In genomic region chr2:174021538-174021937, GRCm38 (mm10) we compare ENCODE assay signal across 21 mouse cellular contexts. TPM values are rescaled to one million over a fixed set of nuclear protein-coding genes. Genes with fewer than 3 reads are reported as not detected.
A peak's percentile ranks its signal among the peaks of the same experiment; 100 is the strongest.
DNase-seq lines count a peak whose midpoint lies in the region; ATAC-seq and TF ChIP-seq lines count a peak whose summit lies in the region.
"Had no signal": no experiment of that assay in that cellular context is flagged by ENCODE, and none has a peak within 500 bp of the region (broad histone marks: within the 10 kb centered on the region; RNA-seq: fewer than 3 reads in every experiment).

No protein-coding gene starts in this region.

- ATAC-seq in kidney, embryonic 15.5 days (replicated peaks; ENCODE audit: low FRiP score) = 0 out of 2 replicates have a peak, but pooled peaks have one; percentile 19
- no peak for ATAC-seq in midbrain, embryonic 11.5 days (ENCODE audit: low FRiP score)
- no peak for ATAC-seq in midbrain, embryonic 14.5 days (ENCODE audit: low FRiP score, low TSS enrichment)
- peak; percentile 57 for ATAC-seq in stomach, embryonic 14.5 days (ENCODE audit: insufficient number of reproducible peaks, insufficient read depth, low FRiP score, low read depth)
- ATAC-seq: hindbrain, embryonic 16.5 days; midbrain, embryonic 15.5 days; Patski had no signal

- H3K9me3 ChIP-seq in kidney, embryonic 15.5 days (replicated peaks) = no peaks in the 10 kb centered on the region
- no peaks in the 10 kb centered on the region for H3K9me3 ChIP-seq in midbrain, embryonic 11.5 days (ENCODE audit: control insufficient read depth, low read length)
- H3K9me3 ChIP-seq in midbrain, embryonic 14.5 days (ENCODE audit: control insufficient read depth, low read length) = no peaks in the 10 kb centered on the region
- H3K9me3 ChIP-seq in stomach, embryonic 14.5 days (ENCODE audit: control insufficient read depth, low read depth, low read length) = no peaks in the 10 kb centered on the region
- H3K9me3 ChIP-seq: heart, embryonic 15.5 days; liver, embryonic 13.5 days; lung, embryonic 15.5 days; megakaryocyte, embryonic 14.5 days; midbrain, embryonic 15.5 days; neural tube, embryonic 12.5 days had no signal

- H3K4me1 ChIP-seq in kidney, embryonic 15.5 days = peaks cover 42% of the 10 kb centered on the region
- peaks cover 5% of the 10 kb centered on the region; the same call in 1 of the 2 replicates for H3K4me1 ChIP-seq in kidney, adult 2 months (ENCODE audit: control insufficient read depth, insufficient read depth, low read length)
- H3K4me1 ChIP-seq in midbrain, embryonic 11.5 days (ENCODE audit: control insufficient read depth, insufficient read depth, low read length) = no peaks in the 10 kb centered on the region
- H3K4me1 ChIP-seq in midbrain, embryonic 14.5 days (ENCODE audit: control insufficient read depth, insufficient read depth, low read length) = no peaks in the 10 kb centered on the region
- peaks cover 14% of the 10 kb centered on the region; the same call in 1 of the 2 replicates for H3K4me1 ChIP-seq in stomach, embryonic 14.5 days (ENCODE audit: control insufficient read depth, insufficient read depth, low read length)
- H3K4me1 ChIP-seq: lung, embryonic 15.5 days had no signal

- H3K4me3 ChIP-seq in kidney, embryonic 15.5 days (replicated peaks) = no peak overlapping the region
- H3K4me3 ChIP-seq in kidney, adult 2 months (ENCODE audit: insufficient read depth, low read depth, low read length) = no peak overlapping the region
- no peak overlapping the region for H3K4me3 ChIP-seq in midbrain, embryonic 11.5 days (ENCODE audit: low read depth, low read length)
- no peak overlapping the region for H3K4me3 ChIP-seq in midbrain, embryonic 14.5 days (replicated peaks; ENCODE audit: low read depth, low read length)
- H3K4me3 ChIP-seq in stomach, embryonic 14.5 days (ENCODE audit: low read depth, low read length) = no peak overlapping the region
- H3K4me3 ChIP-seq: heart, embryonic 15.5 days; liver, embryonic 13.5 days; lung, embryonic 15.5 days; megakaryocyte, embryonic 14.5 days; midbrain, embryonic 15.5 days; neural tube, embryonic 12.5 days had no signal

- 67% methylated on average over 3 of the region's 3 CpGs for whole genome bisulfite sequencing in kidney, embryonic 15.5 days
- 79% methylated on average over 3 of the region's 3 CpGs for WGBS in kidney, adult 2 months
- 93% methylated on average over 3 of the region's 3 CpGs for WGBS in midbrain, embryonic 11.5 days
- 91% methylated on average over 3 of the region's 3 CpGs for WGBS in midbrain, embryonic 14.5 days
- 67% methylated on average over 3 of the region's 3 CpGs for WGBS in stomach, embryonic 14.5 days

- DNase-seq in kidney, adult 2 months = no peak
- DNase-seq in midbrain, embryonic 11.5 days (ENCODE audit: low spot score, missing footprints) = peak; percentile 37
- DNase-seq in midbrain, embryonic 14.5 days = no peak
- DNase-seq in spleen, adult 12 weeks (ENCODE audit: low spot score) = no peak
- DNase-seq in right cerebral cortex, postnatal 14 days = no peak
- DNase-seq: adrenal gland, postnatal 36 days; cerebellum, adult 9-10 months; kidney, adult 8-10 months; liver, embryonic 13.5 days; lung, postnatal 36 days; retina, postnatal 1 day had no signal

- no peak overlapping the region for H3K9ac ChIP-seq in kidney, embryonic 15.5 days
- no peak overlapping the region for H3K9ac ChIP-seq in midbrain, embryonic 11.5 days (ENCODE audit: low read length)
- no peak overlapping the region for H3K9ac ChIP-seq in midbrain, embryonic 14.5 days (replicated peaks; ENCODE audit: low read length)
- no peak overlapping the region for H3K9ac ChIP-seq in stomach, embryonic 14.5 days (replicated peaks; ENCODE audit: low read depth, low read length)
- H3K9ac ChIP-seq: heart, embryonic 15.5 days; liver, embryonic 13.5 days; lung, embryonic 15.5 days; midbrain, embryonic 15.5 days; neural tube, embryonic 12.5 days had no signal

- 0 out of 2 replicates have a peak overlapping the region, but pooled peaks have one; percentile 1 for H3K4me2 ChIP-seq in kidney, embryonic 15.5 days
- no peak overlapping the region for H3K4me2 ChIP-seq in midbrain, embryonic 11.5 days
- H3K4me2 ChIP-seq in midbrain, embryonic 14.5 days (ENCODE audit: low read length) = no peak overlapping the region
- H3K4me2 ChIP-seq in stomach, embryonic 14.5 days (replicated peaks; ENCODE audit: low read depth, low read length) = no peak overlapping the region
- H3K4me2 ChIP-seq: heart, embryonic 15.5 days; liver, embryonic 13.5 days; lung, embryonic 15.5 days; midbrain, embryonic 15.5 days; neural tube, embryonic 12.5 days had no signal

- peak overlapping the region; percentile 30 for H3K27ac ChIP-seq in kidney, embryonic 15.5 days
- no peak overlapping the region for H3K27ac ChIP-seq in kidney, adult 2 months (ENCODE audit: insufficient read depth, low read depth, low read length)
- no peak overlapping the region for H3K27ac ChIP-seq in midbrain, embryonic 11.5 days (ENCODE audit: low read depth, low read length)
- H3K27ac ChIP-seq in midbrain, embryonic 14.5 days (replicated peaks; ENCODE audit: low read depth, low read length) = no peak overlapping the region
- peak overlapping the region; percentile 48; the same call in 1 of the 2 replicates for H3K27ac ChIP-seq in stomach, embryonic 14.5 days (ENCODE audit: low read length)
- H3K27ac ChIP-seq: heart, embryonic 15.5 days; liver, embryonic 13.5 days; lung, embryonic 15.5 days; midbrain, embryonic 15.5 days; neural tube, embryonic 12.5 days had no signal

- TF ChIP-seq POLR2A in kidney, adult 2 months (IDR thresholded peaks at IDR 0.05; ENCODE audit: low read depth, low read length) = no peak

- TF ChIP-seq CTCF in kidney, adult 2 months (conservative IDR thresholded peaks at IDR 0.05; ENCODE audit: insufficient read depth, insufficient read length, low read depth, low read length) = no peak

- no peaks in the 10 kb centered on the region for H3K36me3 ChIP-seq in kidney, embryonic 15.5 days
- no peaks in the 10 kb centered on the region for H3K36me3 ChIP-seq in kidney, adult 2 months (ENCODE audit: control insufficient read depth, insufficient read depth, low read length)
- no peaks in the 10 kb centered on the region for H3K36me3 ChIP-seq in midbrain, embryonic 11.5 days (ENCODE audit: control insufficient read depth, insufficient read depth, low read length)
- H3K36me3 ChIP-seq in midbrain, embryonic 14.5 days (ENCODE audit: control insufficient read depth, insufficient read depth, low read length) = no peaks in the 10 kb centered on the region
- no peaks in the 10 kb centered on the region for H3K36me3 ChIP-seq in stomach, embryonic 14.5 days (ENCODE audit: control insufficient read depth, insufficient read depth, low read length)
- H3K36me3 ChIP-seq: G1E; heart, embryonic 15.5 days; liver, embryonic 13.5 days; lung, embryonic 15.5 days; midbrain, embryonic 15.5 days; neural tube, embryonic 12.5 days had no signal

- peaks cover 37% of the 10 kb centered on the region for H3K27me3 ChIP-seq in kidney, embryonic 15.5 days
- no peaks in the 10 kb centered on the region for H3K27me3 ChIP-seq in kidney, adult 2 months (replicated peaks; ENCODE audit: control insufficient read depth, insufficient read depth, low read length)
- no peaks in the 10 kb centered on the region for H3K27me3 ChIP-seq in midbrain, embryonic 11.5 days (ENCODE audit: control insufficient read depth, insufficient read depth, low read length)
- no peaks in the 10 kb centered on the region for H3K27me3 ChIP-seq in midbrain, embryonic 14.5 days (ENCODE audit: control insufficient read depth, insufficient read depth, low read length)
- no peaks in the 10 kb centered on the region for H3K27me3 ChIP-seq in stomach, embryonic 14.5 days (ENCODE audit: control insufficient read depth, insufficient read depth, low read length)
- H3K27me3 ChIP-seq: heart, embryonic 15.5 days; liver, embryonic 13.5 days; lung, embryonic 15.5 days; midbrain, embryonic 15.5 days; neural tube, embryonic 12.5 days; Patski had no signal

RNA-seq across cellular contexts. Expression of gene Stx16, which starts 54.6 kb away (rescaled TPM):
- 11.2 and 12.8 TPM in 2 replicates for polyA plus RNA-seq in kidney, embryonic 15.5 days (2015; fragmentation: Nextera tagmentation; extraction: Ambion mirVana)
- polyA plus RNA-seq in kidney, adult 2 months (2012; rRNA removed) = 24.3 and 31.9 TPM in 2 replicates
- polyA plus RNA-seq in midbrain, embryonic 11.5 days (2014; fragmentation: Nextera tagmentation; extraction: Ambion mirVana) = 8.1 and 9.3 TPM in 2 replicates
- 11.1 and 11.4 TPM in 2 replicates for polyA plus RNA-seq in midbrain, embryonic 14.5 days (2014; fragmentation: Nextera tagmentation; extraction: Ambion mirVana)
- 11.2 and 11.7 TPM in 2 replicates for polyA plus RNA-seq in stomach, embryonic 14.5 days (2014; fragmentation: Nextera tagmentation; extraction: Ambion mirVana)

Comparison
In these comparisons a context has a peak if more than half of its experiments do, and no peak if none do; other contexts are left out.
1. H3K27ac ChIP-seq: peak in kidney, embryonic 15.5 days (single experiment) and stomach, embryonic 14.5 days (single experiment); none in kidney, adult 2 months (single experiment), midbrain, embryonic 11.5 days (single experiment) and midbrain, embryonic 14.5 days (single experiment).
2. ATAC-seq: peak in kidney, embryonic 15.5 days (single experiment) and stomach, embryonic 14.5 days (single experiment); none in midbrain, embryonic 11.5 days (single experiment) and midbrain, embryonic 14.5 days (single experiment).